Mouse (Mus musculus): ENCODE results near the gene Slc26a8. TPM values are rescaled to one million over a fixed set of nuclear protein-coding genes. Genes with fewer than 3 reads are reported as not detected.
A peak's percentile ranks its signal among the peaks of the same experiment; 100 is the strongest.

Gene Slc26a8
- polyA plus RNA-seq, 1 experiment from 2014 or later: 0.91 TPM

DNA sequence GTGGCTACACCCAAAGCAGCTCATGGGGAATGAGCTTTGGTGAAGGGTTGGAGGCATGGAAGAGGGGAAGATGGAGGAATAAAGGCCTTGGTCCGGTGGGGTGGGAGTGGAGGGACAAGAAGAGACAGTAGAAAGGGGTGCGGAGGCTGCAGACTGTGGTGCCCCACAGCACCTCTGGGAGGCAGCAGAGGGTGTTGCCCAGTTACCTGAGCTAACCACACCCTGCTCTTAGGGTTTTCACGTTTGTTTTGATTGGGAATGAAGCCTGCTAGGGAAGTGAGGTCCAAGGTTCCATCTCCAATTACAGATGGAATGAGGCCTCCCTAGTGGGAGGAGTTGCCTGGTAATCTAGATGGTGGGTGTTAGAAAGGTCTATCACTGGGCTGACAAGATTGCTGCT, 60.9 kb downstream of the Slc26a8 start:
- no peaks in the 10 kb centered on the region for H3K27me3 ChIP-seq
- 44% methylated on average over 3 of the region's 3 CpGs for WGBS
- H3K9ac ChIP-seq (replicated peaks): no peak overlapping the region
- no peaks in the 10 kb centered on the region for H3K9me3 ChIP-seq
- H3K4me2 ChIP-seq (replicated peaks): no peak overlapping the region
- no peak overlapping the region for H3K27ac ChIP-seq (replicated peaks)
- H3K36me3 ChIP-seq: no peaks in the 10 kb centered on the region
- no peaks in the 10 kb centered on the region for H3K4me1 ChIP-seq
- no peak for ATAC-seq (ENCODE audit: low FRiP score, low read depth)
- H3K4me3 ChIP-seq: no peak overlapping the region

DNA sequence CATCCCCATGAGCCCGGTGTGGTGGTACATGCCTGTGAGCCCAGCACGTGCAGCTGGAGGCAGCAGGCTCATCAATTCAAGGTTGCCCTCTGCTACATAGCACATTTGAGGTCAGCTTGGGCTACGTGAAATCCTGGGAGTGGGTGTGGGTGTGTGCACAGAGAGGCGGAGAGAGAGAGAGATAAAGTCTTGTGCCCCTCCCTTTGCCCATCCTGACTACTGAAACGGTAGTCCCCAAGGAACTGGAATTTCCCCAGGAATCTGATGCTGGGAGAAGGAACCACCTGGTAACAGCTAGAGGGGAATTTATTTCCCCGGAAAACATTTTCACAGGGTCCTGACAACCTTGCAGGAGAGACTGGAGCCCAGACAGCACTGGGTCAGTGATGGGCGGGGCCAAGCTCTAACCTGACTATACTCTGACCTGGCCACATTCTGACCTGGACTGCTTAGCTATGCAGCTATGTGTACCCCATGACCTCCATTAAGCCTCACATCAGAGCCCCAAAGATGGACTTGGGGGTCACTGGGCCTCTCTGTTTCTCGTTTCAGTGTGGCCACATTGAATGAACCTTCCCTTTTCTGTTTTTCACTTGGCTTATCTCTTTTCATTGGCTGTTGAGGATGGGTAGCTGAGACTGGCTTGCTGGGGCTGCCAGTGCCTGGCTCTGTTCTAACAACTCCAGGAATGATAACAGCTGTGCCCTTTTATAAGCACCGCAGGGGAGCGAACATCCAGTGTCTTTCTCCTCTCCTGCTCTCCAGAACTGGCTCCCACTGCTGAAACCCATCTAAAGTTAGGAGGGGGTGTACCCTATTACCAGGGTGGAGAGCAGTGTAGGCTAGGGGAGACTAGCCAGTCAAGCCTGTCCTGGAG, 61.5 kb downstream of the Slc26a8 start:
- H3K9me3 ChIP-seq: no peaks in the 10 kb centered on the region
- H3K4me3 ChIP-seq: no peak overlapping the region
- no peak overlapping the region for H3K4me2 ChIP-seq (replicated peaks)
- H3K27me3 ChIP-seq: no peaks in the 10 kb centered on the region
- no peak for ATAC-seq (ENCODE audit: low FRiP score, low read depth)
- no peaks in the 10 kb centered on the region for H3K36me3 ChIP-seq
- no peak overlapping the region for H3K27ac ChIP-seq (replicated peaks)
- H3K4me1 ChIP-seq: no peaks in the 10 kb centered on the region
- H3K9ac ChIP-seq (replicated peaks): no peak overlapping the region
- 72% methylated on average over 10 of the region's 10 CpGs for WGBS

DNA sequence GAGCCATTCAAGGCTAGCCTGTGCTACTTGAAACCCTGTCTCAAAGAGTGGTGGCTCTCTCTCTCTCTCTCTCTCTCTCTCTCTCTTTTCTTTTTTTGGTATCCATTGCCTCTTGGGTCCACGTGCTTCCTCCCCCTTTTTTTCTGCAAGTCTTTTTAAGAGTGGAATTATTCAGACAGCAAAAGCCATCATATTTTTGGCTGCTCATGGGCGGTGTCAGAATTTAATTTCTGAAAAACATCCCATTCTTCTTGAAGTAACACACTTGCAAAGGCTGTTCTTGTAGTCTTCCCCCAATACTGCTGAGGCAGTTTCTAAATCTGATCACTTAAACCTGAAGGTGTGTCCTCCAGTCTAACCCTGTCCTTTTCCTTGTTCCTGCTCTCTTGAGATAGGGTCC, 63.1 kb downstream of the Slc26a8 start:
- Histone ChIP-seq H3K4me1 (no peaks in the 10 kb centered on the region), H3K36me3 (no peaks in the 10 kb centered on the region), H3K27ac (replicated peaks) (no peak overlapping the region), H3K4me2 (replicated peaks) (no peak overlapping the region), H3K27me3 (no peaks in the 10 kb centered on the region), H3K4me3 (no peak overlapping the region), H3K9me3 (no peaks in the 10 kb centered on the region), H3K9ac (replicated peaks) (no peak overlapping the region)
- no peak for ATAC-seq (ENCODE audit: low FRiP score, low read depth)
- WGBS: 68% methylated on average over 2 of the region's 2 CpGs

DNA sequence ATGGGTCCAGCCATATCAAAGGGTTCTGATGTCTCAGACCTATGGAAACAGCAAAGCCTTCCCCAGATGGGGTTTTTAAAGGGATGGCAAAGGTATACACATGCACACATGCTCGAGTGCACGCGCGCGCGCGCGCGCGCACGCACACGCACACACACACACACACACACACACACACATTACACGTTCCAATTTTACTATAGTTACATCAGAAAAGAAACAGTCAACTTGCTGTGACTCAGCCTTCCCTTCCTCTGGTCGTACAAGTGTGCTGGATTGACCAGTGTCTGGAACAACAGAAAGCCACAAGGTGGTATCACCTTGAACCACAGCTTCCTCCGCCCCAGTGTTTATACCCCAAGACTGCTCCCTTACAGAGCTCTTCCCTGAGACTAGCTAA, 64.7 kb downstream of the Slc26a8 start:
- Histone ChIP-seq H3K27ac (replicated peaks) (no peak overlapping the region), H3K9me3 (no peaks in the 10 kb centered on the region), H3K27me3 (no peaks in the 10 kb centered on the region), H3K4me1 (peaks cover 10% of the 10 kb centered on the region), H3K4me3 (no peak overlapping the region), H3K4me2 (replicated peaks) (no peak overlapping the region), H3K9ac (replicated peaks) (no peak overlapping the region), H3K36me3 (peaks cover 4% of the 10 kb centered on the region)
- WGBS: 92% methylated on average over 15 of the region's 15 CpGs
- no peak for ATAC-seq (ENCODE audit: low FRiP score, low read depth)

DNA sequence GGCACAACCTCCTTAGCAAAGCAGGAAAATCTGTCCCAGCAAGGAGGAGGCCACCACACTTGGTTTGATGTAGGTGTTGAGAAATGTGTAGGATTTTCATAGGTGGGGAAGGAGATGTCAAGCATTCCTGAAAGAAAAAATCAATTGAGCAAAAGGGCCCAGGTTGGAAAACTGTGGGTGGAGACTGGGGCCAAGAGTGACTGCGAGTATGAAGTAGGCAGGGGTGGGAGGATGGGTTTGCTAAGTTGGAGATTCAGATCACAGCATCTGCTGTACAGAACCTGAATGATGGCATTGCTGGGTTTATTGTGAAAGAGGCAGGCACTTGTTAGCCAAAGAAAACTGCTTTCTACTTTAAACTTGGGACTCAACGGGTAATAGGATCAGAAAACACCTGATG, 65.2 kb downstream of the Slc26a8 start:
- Histone ChIP-seq H3K4me3 (no peak overlapping the region), H3K27ac (replicated peaks) (no peak overlapping the region), H3K36me3 (peaks cover 8% of the 10 kb centered on the region), H3K9me3 (no peaks in the 10 kb centered on the region), H3K4me2 (replicated peaks) (no peak overlapping the region), H3K27me3 (no peaks in the 10 kb centered on the region), H3K4me1 (peaks cover 15% of the 10 kb centered on the region), H3K9ac (replicated peaks) (no peak overlapping the region)
- no peak for ATAC-seq (ENCODE audit: low FRiP score, low read depth)
- 82% methylated on average over 2 of the region's 2 CpGs for WGBS

DNA sequence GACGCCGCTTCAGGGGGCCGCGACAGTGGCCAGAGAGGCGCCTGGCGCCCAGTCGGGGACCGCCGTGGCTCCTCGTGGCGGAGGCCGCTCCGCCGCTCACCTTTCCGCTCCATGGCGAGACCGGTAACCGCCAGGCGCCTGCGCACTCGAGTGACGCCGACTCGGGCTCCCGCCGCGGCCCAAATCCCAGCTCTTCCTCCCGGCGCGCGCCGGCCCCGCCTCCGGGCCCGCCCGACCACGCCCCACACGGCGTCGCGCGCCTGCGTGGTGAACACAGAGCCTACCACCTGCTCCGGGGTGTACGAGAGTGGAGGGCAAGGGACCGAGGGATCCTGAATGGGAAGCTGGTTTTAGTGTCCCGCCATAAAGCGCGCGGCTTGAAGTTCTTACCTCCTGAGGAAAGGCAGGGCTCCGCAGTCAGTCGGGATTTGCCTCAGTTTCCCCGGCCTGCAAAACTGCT, 67.7 kb downstream of the Slc26a8 start, which contains the start of gene Srpk1:
Gene Srpk1, minus strand, starts transcription at position 410 of the 460 bp plus-strand sequence.
- under 1% methylated on average over 38 of the region's 53 CpGs for WGBS
- peak; percentile 96 for ATAC-seq (ENCODE audit: low FRiP score, low read depth)
- peak within 1 kb of the TSS; percentile 89 for H3K27ac ChIP-seq (replicated peaks)

DNA sequence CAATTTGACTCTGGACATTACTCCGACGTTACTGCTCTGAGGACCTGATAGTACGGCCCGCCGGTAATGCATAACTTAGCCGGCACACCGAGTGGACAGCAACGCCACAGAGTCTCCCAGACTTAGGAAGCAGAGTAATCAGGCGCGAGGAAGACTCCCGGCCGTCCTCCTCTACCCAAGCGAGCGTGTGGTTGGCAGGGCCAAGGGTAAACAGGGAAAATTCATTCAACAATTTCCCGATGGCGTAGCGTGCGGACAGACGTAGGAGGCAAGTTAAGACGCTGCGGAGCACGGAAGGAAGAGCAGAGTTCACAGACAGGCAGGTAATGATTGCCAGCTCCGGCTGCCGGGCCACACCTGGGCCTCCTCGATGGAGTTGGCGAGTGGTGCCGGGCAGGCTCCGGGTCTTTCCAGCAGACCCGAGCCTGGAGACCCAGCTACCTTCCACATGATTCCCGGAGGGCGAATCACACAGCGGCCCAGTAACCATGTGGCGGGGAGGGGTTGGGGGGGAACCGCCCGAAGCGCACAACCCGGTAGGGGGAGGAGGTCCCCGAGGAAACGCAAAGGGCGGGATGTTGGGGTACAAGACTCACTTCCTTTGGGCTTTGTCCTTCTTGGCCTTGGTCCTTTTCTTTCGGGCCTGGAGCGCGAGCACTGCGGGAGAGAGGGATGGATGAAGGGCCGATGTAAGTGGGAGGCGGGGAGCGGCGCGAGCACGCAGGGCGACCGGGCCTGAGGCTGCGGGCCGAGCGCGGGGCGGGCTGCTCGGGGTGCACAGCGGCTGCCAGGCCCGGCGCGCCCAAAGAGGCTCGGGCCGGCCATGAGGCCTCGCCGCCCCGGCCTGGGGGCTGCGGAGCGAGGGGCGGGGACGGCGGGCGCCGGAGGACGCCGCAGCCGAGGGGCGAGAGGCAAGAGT, 68.4 kb downstream of the Slc26a8 start:
- H3K27ac ChIP-seq (replicated peaks): peak overlapping the region; percentile 89
- H3K9me3 ChIP-seq: no peaks in the 10 kb centered on the region
- peaks cover 27% of the 10 kb centered on the region for H3K36me3 ChIP-seq
- peak overlapping the region; percentile 98 for H3K4me3 ChIP-seq
- H3K4me1 ChIP-seq: peaks cover 29% of the 10 kb centered on the region
- WGBS: under 1% methylated on average over 67 of the region's 78 CpGs
- H3K4me2 ChIP-seq (replicated peaks): peak overlapping the region; percentile 79
- ATAC-seq (ENCODE audit: low FRiP score, low read depth): peak; percentile 79
- peak overlapping the region; percentile 95 for H3K9ac ChIP-seq (replicated peaks)
- H3K27me3 ChIP-seq: no peaks in the 10 kb centered on the region

More for the DNA sequence above, 67.7 kb downstream of the Slc26a8 start, which contains the start of gene Srpk1:
- Histone ChIP-seq H3K36me3 (peaks cover 27% of the 10 kb centered on the region), H3K4me1 (peaks cover 29% of the 10 kb centered on the region), H3K4me2 (replicated peaks) (peak within 1 kb of the TSS; percentile 79), H3K9ac (replicated peaks) (peak within 1 kb of the TSS; percentile 95), H3K9me3 (no peaks in the 10 kb centered on the region), H3K4me3 (peak within 1 kb of the TSS; percentile 98), H3K27me3 (no peaks in the 10 kb centered on the region)

DNA sequence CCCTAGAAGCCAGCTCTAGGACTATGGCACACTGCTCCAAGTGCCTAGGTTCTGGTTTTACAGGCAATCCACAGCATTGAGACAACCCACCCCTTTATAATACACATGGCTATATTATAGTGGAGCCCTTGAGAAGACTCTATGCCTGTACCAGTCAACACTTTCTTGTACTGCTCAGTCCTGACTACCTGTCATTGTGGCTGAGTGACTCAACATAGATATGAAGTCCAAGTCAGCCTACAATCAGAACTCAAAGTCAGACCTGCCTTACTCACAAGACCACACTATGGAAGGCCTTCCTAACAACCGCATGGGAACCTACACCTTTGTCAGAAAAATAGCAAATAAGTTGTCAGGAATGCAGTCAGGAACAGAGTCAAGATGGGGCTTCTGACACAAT, 71.3 kb downstream of the Slc26a8 start:
- 98% methylated on average over 1 of the region's 1 CpGs for WGBS
- no peak for ATAC-seq (ENCODE audit: low FRiP score, low read depth)
- H3K4me1 ChIP-seq: peaks cover 29% of the 10 kb centered on the region
- peaks cover 39% of the 10 kb centered on the region for H3K36me3 ChIP-seq
- H3K9me3 ChIP-seq: no peaks in the 10 kb centered on the region
- H3K9ac ChIP-seq (replicated peaks): 0 out of 2 replicates have a peak overlapping the region, but pooled peaks have one; percentile 6
- no peaks in the 10 kb centered on the region for H3K27me3 ChIP-seq
- H3K4me2 ChIP-seq (replicated peaks): no peak overlapping the region
- H3K4me3 ChIP-seq: no peak overlapping the region
- no peak overlapping the region for H3K27ac ChIP-seq (replicated peaks)

DNA sequence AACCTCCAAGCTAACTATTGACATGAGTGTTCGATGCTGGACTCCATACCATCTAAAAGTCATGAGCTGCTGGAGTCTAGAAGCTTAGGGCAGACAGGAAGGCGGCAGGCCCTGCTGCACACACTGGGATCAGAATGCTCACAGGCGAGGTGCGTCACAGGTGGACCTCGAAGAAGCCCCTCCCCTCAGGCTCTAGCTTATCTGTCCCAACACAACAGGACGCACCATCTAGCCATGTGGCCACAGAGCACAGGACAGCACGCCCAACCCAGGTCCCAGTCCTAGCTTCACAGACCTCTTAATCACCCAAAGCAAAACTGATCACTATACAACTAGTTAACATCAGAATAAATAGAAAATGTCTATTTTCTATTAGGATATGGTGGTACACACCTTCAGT, 71.9 kb downstream of the Slc26a8 start:
- no peak for ATAC-seq (ENCODE audit: low FRiP score, low read depth)
- no peaks in the 10 kb centered on the region for H3K9me3 ChIP-seq
- peaks cover 29% of the 10 kb centered on the region for H3K4me1 ChIP-seq
- WGBS: 87% methylated on average over 7 of the region's 7 CpGs
- H3K27ac ChIP-seq (replicated peaks): no peak overlapping the region
- H3K36me3 ChIP-seq: peaks cover 39% of the 10 kb centered on the region
- no peak overlapping the region for H3K4me3 ChIP-seq
- H3K4me2 ChIP-seq (replicated peaks): no peak overlapping the region
- H3K9ac ChIP-seq (replicated peaks): 0 out of 2 replicates have a peak overlapping the region, but pooled peaks have one; percentile 6
- no peaks in the 10 kb centered on the region for H3K27me3 ChIP-seq

DNA sequence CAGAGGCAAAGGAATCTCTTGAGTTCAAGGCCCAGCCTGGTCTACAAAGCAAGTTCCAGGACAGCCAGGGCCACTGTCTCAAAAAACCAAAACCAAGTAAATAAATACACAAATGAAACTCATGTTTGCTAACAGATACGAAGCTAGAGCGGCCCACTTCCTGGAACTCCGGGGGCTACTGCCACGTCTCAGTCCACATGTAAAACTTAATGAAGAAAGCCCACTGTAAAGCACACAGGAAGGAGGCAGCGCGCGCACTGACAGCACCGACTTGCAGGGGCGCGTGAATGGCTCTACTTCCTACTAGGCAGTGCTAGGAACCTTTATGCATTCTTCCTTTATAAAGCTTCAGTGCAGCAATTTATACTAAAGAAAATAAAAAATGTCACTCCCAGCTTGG, 72.4 kb downstream of the Slc26a8 start:
- ATAC-seq (ENCODE audit: low FRiP score, low read depth): no peak
- no peak overlapping the region for H3K4me3 ChIP-seq
- 93% methylated on average over 10 of the region's 10 CpGs for WGBS

DNA sequence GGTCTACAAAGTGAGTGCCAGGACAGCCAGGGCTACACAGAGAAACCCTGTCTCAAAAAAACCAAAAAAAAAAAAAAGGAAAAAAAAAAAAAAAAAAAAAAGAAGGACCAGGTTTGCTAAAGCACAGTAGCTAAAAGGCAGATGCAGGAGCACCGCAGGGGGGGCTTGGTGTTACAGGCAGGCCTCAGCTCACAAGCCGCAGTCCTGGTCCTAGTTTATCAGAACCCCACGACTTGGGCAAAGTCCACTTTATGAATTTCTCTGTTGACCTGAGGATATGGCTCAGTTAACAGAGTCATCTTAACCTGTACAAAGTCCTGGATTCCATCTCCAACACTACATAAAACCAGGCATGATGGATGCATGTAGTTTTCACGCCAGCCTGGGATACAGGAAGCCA, 74.7 kb downstream of the Slc26a8 start:
- Histone ChIP-seq H3K9ac (replicated peaks) (no peak overlapping the region), H3K36me3 (peaks cover 35% of the 10 kb centered on the region), H3K9me3 (no peaks in the 10 kb centered on the region), H3K4me1 (peaks cover 19% of the 10 kb centered on the region; the same call in 1 of the 2 replicates), H3K27me3 (no peaks in the 10 kb centered on the region), H3K4me3 (no peak overlapping the region), H3K4me2 (replicated peaks) (no peak overlapping the region), H3K27ac (replicated peaks) (no peak overlapping the region)
- WGBS: 95% methylated on average over 4 of the region's 4 CpGs
- no peak for ATAC-seq (ENCODE audit: low FRiP score, low read depth)

More for the DNA sequence above, 72.4 kb downstream of the Slc26a8 start:
- Histone ChIP-seq H3K9ac (replicated peaks) (no peak overlapping the region), H3K4me1 (peaks cover 29% of the 10 kb centered on the region), H3K9me3 (no peaks in the 10 kb centered on the region), H3K4me2 (replicated peaks) (no peak overlapping the region), H3K27ac (replicated peaks) (no peak overlapping the region), H3K36me3 (peaks cover 39% of the 10 kb centered on the region), H3K27me3 (no peaks in the 10 kb centered on the region)

DNA sequence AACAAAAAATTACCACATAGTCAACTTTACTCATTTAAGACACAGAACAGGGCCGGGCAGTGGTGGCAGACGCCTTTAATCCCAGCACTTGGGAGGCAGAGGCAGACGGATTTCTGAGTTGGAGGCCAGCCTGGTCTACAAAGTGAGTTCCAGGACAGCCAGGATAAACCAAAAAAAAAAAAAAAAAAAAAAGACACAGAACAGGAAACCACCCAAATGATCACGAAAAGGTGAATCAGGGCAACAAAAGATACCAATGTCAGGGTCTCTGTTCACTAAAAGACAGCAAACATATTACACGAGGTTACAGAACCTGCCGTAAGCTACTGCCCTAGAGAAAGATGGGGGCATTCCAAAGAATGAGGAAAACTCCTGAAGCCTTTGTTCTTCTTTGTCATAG, 76.9 kb downstream of the Slc26a8 start:
- no peak for ATAC-seq (ENCODE audit: low FRiP score, low read depth)
- WGBS: 94% methylated on average over 6 of the region's 6 CpGs

More for the DNA sequence above, 76.9 kb downstream of the Slc26a8 start:
- Histone ChIP-seq H3K9me3 (no peaks in the 10 kb centered on the region), H3K4me2 (replicated peaks) (no peak overlapping the region), H3K27me3 (no peaks in the 10 kb centered on the region), H3K4me1 (peaks cover 2% of the 10 kb centered on the region; the same call in 1 of the 2 replicates), H3K4me3 (no peak overlapping the region), H3K36me3 (peaks cover 17% of the 10 kb centered on the region), H3K27ac (replicated peaks) (no peak overlapping the region), H3K9ac (replicated peaks) (no peak overlapping the region)
